Mouse (Mus musculus) cerebellum, adult 2 months (tissue): ENCODE results near the gene Ap3d1. TPM values are rescaled to one million over a fixed set of nuclear protein-coding genes. Genes with fewer than 3 reads are reported as not detected.

Experiments
- DNase-seq, 2 experiments: peaks; one replicate each; pipeline ENCODE4 v3.0.0; 2021
- H3K27ac ChIP-seq: fragments of 200-500 bp; 2 replicates; pipeline ENCODE4 v1.5.1; 2012; ENCODE audit warnings: low read length, control low read depth, inconsistent platforms; ENCODE audit not compliant: insufficient read depth
- H3K27me3 ChIP-seq: fragments of 200-500 bp; 2 replicates; pipeline ENCODE4 v1.6.1; 2012; ENCODE audit warnings: inconsistent platforms, mild to moderate bottlenecking, low read length, moderate library complexity; ENCODE audit not compliant: control insufficient read depth, insufficient read depth
- H3K4me1 ChIP-seq: fragments of 200-500 bp; 2 replicates; pipeline ENCODE4 v1.6.1; 2011; ENCODE audit warnings: low read length; ENCODE audit not compliant: control insufficient read depth, insufficient read depth
- H3K4me3 ChIP-seq: fragments of 200-500 bp; replicated peaks from 2 replicates; pipeline ENCODE3; 2011; ENCODE audit warnings: mild to moderate bottlenecking, low read depth, low read length, control low read depth; ENCODE audit not compliant: insufficient read depth
- CTCF ChIP-seq: fragments of 200-500 bp; IDR thresholded peaks from 2 replicates; pipeline ENCODE4 v1.5.1; 2011; ENCODE audit warnings: low read depth, mild to moderate bottlenecking, control low read depth, low read length, moderate library complexity, borderline replicate concordance; ENCODE audit not compliant: insufficient read depth
- POLR2A ChIP-seq: fragments of 200-500 bp; IDR thresholded peaks from 2 replicates; pipeline ENCODE4 v1.6.1; 2011; ENCODE audit warnings: low read length, control low read depth, borderline replicate concordance; ENCODE audit not compliant: insufficient read depth
- WGBS: fragments of 180-500 bp; shearing (Covaris S2); methylation state at CpG from one replicate; pipeline ENCODE4 v1.1.7; 2018; 5-methylcytosine and 5-hydroxymethylcytosine counted together
- polyA plus RNA-seq: library from polyadenylated mRNA; depleted of rRNA; stranded (reverse); fragments of >200 nt; gene quantifications from 2 replicates; pipeline ENCODE4 v1.2.3, GENCODE M21; 2012; rRNA removed

The Ap3d1 gene
- 175 and 189 TPM in 2 replicates for polyA plus RNA-seq

DNA sequence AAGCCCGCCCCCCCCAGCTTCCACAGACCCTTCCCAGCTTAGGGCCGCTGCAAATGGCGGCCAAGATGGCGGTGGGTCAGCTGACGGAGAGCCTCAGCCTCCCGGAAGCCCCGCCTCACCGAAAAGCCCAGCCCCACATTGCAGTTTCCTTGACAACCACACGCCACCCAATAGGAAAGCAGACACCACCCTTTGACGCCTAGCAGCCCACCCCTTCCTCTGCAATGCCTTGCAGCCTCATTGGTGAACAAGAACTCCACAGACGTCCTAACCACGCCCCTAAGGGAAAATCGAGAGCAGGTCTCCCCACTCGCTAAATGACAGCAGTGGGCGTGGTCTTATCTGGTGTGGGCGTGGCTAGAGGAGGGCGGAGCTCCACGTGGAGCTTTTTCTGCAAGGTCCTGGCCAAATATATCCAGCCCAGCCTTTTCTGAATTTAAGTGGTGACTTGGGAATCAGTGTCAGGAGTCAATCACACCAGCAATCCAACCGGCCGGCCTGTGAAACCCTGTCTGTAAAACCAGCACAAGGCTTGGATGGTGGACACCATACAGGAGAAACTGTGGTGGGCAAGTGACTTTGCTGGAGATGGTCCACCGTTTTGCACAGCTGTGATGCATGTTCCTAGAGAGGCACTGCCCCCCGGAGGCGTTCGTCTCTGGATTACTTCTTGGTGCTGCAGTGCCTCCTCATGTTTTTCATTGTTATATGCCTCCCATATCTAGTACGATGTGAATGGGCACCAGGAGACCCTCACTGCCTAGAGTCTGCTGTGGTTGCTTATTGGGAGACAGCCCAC is at the start of gene Ap3d1:
Gene Ap3d1 (minus strand): TSS at position 85 of the 799 bp plus-strand sequence.
- 1% methylated on average over 25 of the region's 25 CpGs for WGBS
- H3K27ac ChIP-seq: peak within 1 kb of the TSS; percentile 49
- DNase-seq: peak; percentile 96 to 99
- TF ChIP-seq CTCF: no peak
- TF ChIP-seq POLR2A: peak; percentile 66; the same call in 1 of the 2 replicates
- H3K27me3 ChIP-seq: no peaks in the 10 kb centered on the region
- peak within 1 kb of the TSS; percentile 89 for H3K4me3 ChIP-seq
- H3K4me1 ChIP-seq: peaks cover 16% of the 10 kb centered on the region; the same call in 1 of the 2 replicates

DNA sequence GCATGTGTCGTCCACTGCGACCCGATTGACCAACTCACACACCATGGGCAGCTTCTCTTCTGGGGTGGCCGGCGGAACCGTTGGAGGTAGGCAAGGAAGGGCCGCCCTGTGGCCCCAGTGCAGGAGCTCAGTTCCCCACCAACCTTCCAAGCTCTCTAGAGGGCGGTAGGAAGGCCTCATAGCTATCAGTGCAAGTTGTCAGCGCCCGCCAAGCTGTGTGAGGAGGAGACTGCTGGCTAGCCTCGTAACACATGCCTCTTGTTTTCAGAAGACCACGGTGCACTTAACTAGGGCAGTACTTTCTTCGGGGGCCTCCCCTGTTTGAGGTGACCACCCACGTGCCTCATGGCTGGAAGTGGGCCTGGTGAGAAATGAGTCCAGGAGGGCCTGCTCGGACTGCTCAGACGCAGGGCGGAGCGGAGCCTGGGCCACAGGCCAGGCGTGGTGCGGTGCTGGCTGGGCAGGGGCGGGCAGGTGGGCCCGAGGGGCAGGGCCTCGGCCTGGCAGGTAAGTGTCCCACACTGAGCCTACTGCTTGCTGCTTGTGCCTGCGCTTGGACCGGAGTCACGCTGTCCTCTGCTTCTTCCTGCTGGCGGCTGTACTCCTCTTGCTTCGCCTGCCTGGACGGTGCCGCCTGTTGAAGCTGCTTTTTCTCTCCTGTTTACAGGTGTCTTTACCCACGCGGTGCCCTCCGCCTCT is 49.6 kb upstream of the Ap3d1 start:
- Histone ChIP-seq H3K27me3 (no peaks in the 10 kb centered on the region), H3K4me1 (peaks cover 57% of the 10 kb centered on the region), H3K4me3 (no peak overlapping the region), H3K27ac (peak overlapping the region; percentile 96)
- 24% methylated on average over 33 of the region's 33 CpGs for WGBS
- TF ChIP-seq CTCF: no peak
- no peak for TF ChIP-seq POLR2A
- DNase-seq: no peak

GRCm38 (mm10) chr10:80790761-80791404 is 48.8 kb upstream of the Ap3d1 start:
- no peak for TF ChIP-seq CTCF
- no peak for TF ChIP-seq POLR2A
- H3K4me1 ChIP-seq: peaks cover 57% of the 10 kb centered on the region
- WGBS: 87% methylated on average over 19 of the region's 19 CpGs
- H3K4me3 ChIP-seq: no peak overlapping the region
- no peaks in the 10 kb centered on the region for H3K27me3 ChIP-seq
- peak overlapping the region; percentile 96 for H3K27ac ChIP-seq
- DNase-seq: peak in 1 of 2 experiments; percentile 31

- Histone ChIP-seq H3K27ac (no peak overlapping the region), H3K27me3 (no peaks in the 10 kb centered on the region), H3K4me1 (peaks cover 47% of the 10 kb centered on the region), H3K4me3 (no peak overlapping the region)
- 49% methylated on average over 2 of the region's 2 CpGs for WGBS
- DNase-seq: no peak
- TF ChIP-seq CTCF (no peak), POLR2A (no peak)
Measured at GRCm38 (mm10) chr10:80787517-80787916, 45.5 kb upstream of the Ap3d1 start.

- no peak for TF ChIP-seq CTCF
- no peak for TF ChIP-seq POLR2A
- H3K27me3 ChIP-seq: no peaks in the 10 kb centered on the region
- DNase-seq: peak in 1 of 2 experiments; percentile 55
- peak overlapping the region; percentile 37 for H3K27ac ChIP-seq
- H3K4me1 ChIP-seq: peaks cover 31% of the 10 kb centered on the region
- 27% methylated on average over 11 of the region's 11 CpGs for WGBS
- H3K4me3 ChIP-seq: no peak overlapping the region
Measured at GRCm38 (mm10) chr10:80785963-80786362, 43.9 kb upstream of the Ap3d1 start.

DNA sequence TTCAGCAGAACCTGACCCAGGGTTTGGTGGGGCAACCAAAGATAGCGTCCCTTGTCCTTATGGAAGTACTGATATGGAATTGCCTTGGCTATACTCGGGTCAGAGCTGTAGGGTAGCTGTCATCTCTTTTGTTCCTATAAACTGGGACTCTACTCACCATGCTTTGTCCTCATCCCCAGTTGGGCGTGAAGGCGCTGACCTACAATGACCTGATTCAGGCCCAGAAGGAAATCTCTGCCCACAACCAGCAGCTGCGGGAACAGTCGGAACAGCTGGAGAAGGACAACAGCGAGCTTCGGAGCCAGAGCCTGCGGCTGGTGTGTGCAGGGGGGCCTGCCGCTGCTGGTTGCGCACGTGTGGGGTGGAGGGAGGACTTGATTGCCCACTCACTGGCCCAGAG is 42.8 kb upstream of the Ap3d1 start:
- H3K27me3 ChIP-seq: no peaks in the 10 kb centered on the region
- H3K4me1 ChIP-seq: peaks cover 21% of the 10 kb centered on the region
- no peak for DNase-seq
- H3K27ac ChIP-seq: no peak overlapping the region
- TF ChIP-seq POLR2A (no peak), CTCF (no peak)
- H3K4me3 ChIP-seq: no peak overlapping the region
- 59% methylated on average over 12 of the region's 12 CpGs for WGBS

- no peak overlapping the region for H3K27ac ChIP-seq
- no peak for DNase-seq
- H3K4me1 ChIP-seq: peaks cover 21% of the 10 kb centered on the region
- TF ChIP-seq CTCF: no peak
- no peak for TF ChIP-seq POLR2A
- H3K4me3 ChIP-seq: no peak overlapping the region
- 93% methylated on average over 2 of the region's 2 CpGs for WGBS
- H3K27me3 ChIP-seq: no peaks in the 10 kb centered on the region
Measured at GRCm38 (mm10) chr10:80784302-80784701, 42.2 kb upstream of the Ap3d1 start.
